In the genomic region with DNA sequence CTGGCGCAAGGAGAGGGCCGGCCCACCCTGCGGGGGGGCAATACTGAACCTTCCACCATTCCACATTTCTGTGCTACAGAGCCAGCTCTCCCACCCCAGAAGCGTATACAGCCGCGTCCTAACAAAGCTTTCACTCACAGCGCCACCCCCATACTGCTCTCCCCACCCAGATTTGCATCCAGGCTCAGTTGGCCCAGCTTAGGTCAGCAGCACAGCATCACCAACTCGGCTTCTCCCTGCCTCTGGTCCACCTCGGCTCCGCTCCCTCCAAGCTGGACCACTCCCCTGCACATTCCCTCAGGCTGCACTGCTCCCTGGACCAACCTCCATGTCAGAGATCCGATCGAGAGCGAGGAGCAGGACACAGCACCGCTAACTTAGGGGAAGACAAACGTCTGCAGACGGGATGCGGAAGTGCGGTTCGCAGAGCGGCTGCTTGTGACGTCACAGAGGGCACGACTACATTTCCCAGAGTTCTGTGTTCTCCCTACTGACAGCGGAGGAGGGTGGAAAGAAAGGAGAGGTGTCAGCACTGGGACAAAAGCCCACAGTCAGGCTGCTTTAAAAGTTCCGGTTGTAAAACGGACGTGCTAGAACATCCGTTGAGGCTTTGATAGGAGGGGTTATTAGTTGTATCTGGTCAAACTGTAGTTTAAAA, we compare ENCODE assay signal across 8 mouse cellular contexts. TPM values are rescaled to one million over a fixed set of nuclear protein-coding genes. Genes with fewer than 3 reads are reported as not detected.
DNase-seq lines count a peak whose midpoint lies in the region; ATAC-seq lines count a peak whose summit lies in the region.

A gene (minus strand): TSS at position 399 of the 658 bp plus-strand sequence.
A gene (minus strand): TSS at position 425 of the 658 bp plus-strand sequence.

- H3K4me3 ChIP-seq in intestine, embryonic 14.5 days (ENCODE audit: low read depth, low read length) = peak within 1 kb of the TSS; percentile 58

- H3K9me3 ChIP-seq in intestine, embryonic 14.5 days (ENCODE audit: control insufficient read depth, low read length) = no peaks in the 10 kb centered on the region

- no peaks in the 10 kb centered on the region for H3K27me3 ChIP-seq in intestine, embryonic 14.5 days (replicated peaks; ENCODE audit: control insufficient read depth, insufficient read depth, low read length)

- peak; percentile 83 to 85 for DNase-seq in adrenal gland, adult 18-20 months (ENCODE audit: low spot score in 2 of 2)
- peak; percentile 95 for DNase-seq in embryo, embryonic 11 days
- peak; percentile 91 for DNase-seq in gastrocnemius, postnatal 25 days
- DNase-seq in intestine, embryonic 14.5 days (ENCODE audit: low spot score) = peak; percentile 95
- DNase-seq in left cerebral cortex, postnatal 14 days (ENCODE audit: low spot score in 2 of 2) = peak; percentile 92 to 95
- DNase-seq in mesoderm, embryonic 11.5 days (ENCODE audit: low read depth, low spot score) = peak; percentile 94
- peak; percentile 90 to 93 for DNase-seq in right cerebral cortex, postnatal 36 days (ENCODE audit: low spot score in 2 of 2)
- peak; percentile 93 for DNase-seq in yolk sac, embryonic 10.5 days (ENCODE audit: low spot score)

- peak; percentile 99 for ATAC-seq in intestine, embryonic 14.5 days (replicated peaks; ENCODE audit: low FRiP score, low TSS enrichment, low read depth)

- H3K4me2 ChIP-seq in intestine, embryonic 14.5 days (ENCODE audit: low read length) = peak within 1 kb of the TSS; percentile 76

- peaks cover 8% of the 10 kb centered on the region; the same call in 1 of the 2 replicates for H3K4me1 ChIP-seq in intestine, embryonic 14.5 days (replicated peaks; ENCODE audit: control insufficient read depth, insufficient read depth, low read length)

- H3K27ac ChIP-seq in intestine, embryonic 14.5 days (ENCODE audit: low read depth) = 0 out of 2 replicates have a peak within 1 kb of the TSS, but pooled peaks have one; percentile 12

- intact Hi-C loops in left cerebral cortex, postnatal 14 days (cut with DNase I) = loop anchor here (2.0 kb wide), 1 partner anchor 27 kb away; a partner anchor contains a TSS

- peak within 1 kb of the TSS; percentile 55 for H3K9ac ChIP-seq in intestine, embryonic 14.5 days (ENCODE audit: low read length)

- peaks cover 9% of the 10 kb centered on the region for H3K36me3 ChIP-seq in intestine, embryonic 14.5 days (ENCODE audit: control insufficient read depth, insufficient read depth, low read length)

- under 1% methylated on average over 27 of the region's 27 CpGs for WGBS in intestine, embryonic 14.5 days

RNA-seq across cellular contexts. Expression of the first gene that starts in this region (rescaled TPM):
- under 1 TPM in 1 of 2 experiments, not detected in 1; 0.60 TPM for total RNA-seq in adrenal gland, adult 18-20 months (2021)
- not detected for total RNA-seq in gastrocnemius, postnatal 25 days (2021)
- not detected in 2 replicates for polyA plus RNA-seq in intestine, embryonic 14.5 days (2014; fragmentation: Nextera tagmentation; extraction: Ambion mirVana)
- under 1 TPM in 1 of 2 experiments, not detected in 1; 0.40 TPM for total RNA-seq in left cerebral cortex, postnatal 14 days (2021)

RNA-seq across cellular contexts. Expression of the second gene that starts in this region (rescaled TPM):
- total RNA-seq in adrenal gland, adult 18-20 months (2021) = 10 to 100 TPM; 19.0 to 20.1 TPM
- 1 to 10 TPM; 4.5 to 5.6 TPM for total RNA-seq in gastrocnemius, postnatal 25 days (2021)
- polyA plus RNA-seq in intestine, embryonic 14.5 days (2014; fragmentation: Nextera tagmentation; extraction: Ambion mirVana) = 22.7 and 23.7 TPM in 2 replicates
- 10 to 100 TPM; 23.0 to 24.8 TPM for total RNA-seq in left cerebral cortex, postnatal 14 days (2021)

Comparison
In these comparisons a context has a peak if more than half of its experiments do, and no peak if none do; other contexts are left out.
1. Peak in every context shown above with its lines: DNase-seq, ATAC-seq, H3K4me3 ChIP-seq and H3K27ac ChIP-seq.